Mouse (Mus musculus): ENCODE measurements around the gene Gpr33. TPM values are rescaled to one million over a fixed set of nuclear protein-coding genes. Genes with fewer than 3 reads are reported as not detected.

The Gpr33 gene
- polyA plus RNA-seq (2016; fragmentation: Nextera tagmentation; extraction: Ambion mirVana) = not detected in 2 replicates

- Histone ChIP-seq H3K4me1 (no peaks in the 10 kb centered on the region), H3K27me3 (ENCODE audit: low read depth, poor library complexity, severe bottlenecking) (no peaks in the 10 kb centered on the region), H3K36me3 (no peaks in the 10 kb centered on the region), H3K27ac (replicated peaks) (no peak within 1 kb of the TSS), H3K4me3 (no peak within 1 kb of the TSS), H3K9me3 (replicated peaks) (no peaks in the 10 kb centered on the region)
- no peak for DNase-seq (ENCODE audit: low spot score)
- 94% methylated on average over 3 of the region's 3 CpGs for WGBS
Measured at GRCm38 (mm10) chr12:52027963-52028362, at the start of gene Gpr33. Gpr33 (minus strand) TSS chr12:52028063.

- WGBS = 85% methylated on average over 2 of the region's 2 CpGs
- Histone ChIP-seq H3K36me3 (no peaks in the 10 kb centered on the region), H3K9me3 (replicated peaks) (no peaks in the 10 kb centered on the region), H3K4me3 (no peak overlapping the region), H3K27ac (replicated peaks) (no peak overlapping the region), H3K4me1 (peaks cover 8% of the 10 kb centered on the region), H3K27me3 (ENCODE audit: low read depth, poor library complexity, severe bottlenecking) (no peaks in the 10 kb centered on the region)
- no peak for DNase-seq (ENCODE audit: low spot score)
Measured at GRCm38 (mm10) chr12:52049324-52049723, 21.5 kb upstream of the Gpr33 start.

- Histone ChIP-seq H3K27ac (replicated peaks) (no peak overlapping the region), H3K36me3 (no peaks in the 10 kb centered on the region)
- WGBS = 91% methylated on average over 4 of the region's 4 CpGs
Measured at GRCm38 (mm10) chr12:52046371-52046770, 18.5 kb upstream of the Gpr33 start.

GRCm38 (mm10) chr12:52042818-52043336 lies 15.0 kb upstream of the Gpr33 start:
- Histone ChIP-seq H3K4me1 (no peaks in the 10 kb centered on the region), H3K27me3 (ENCODE audit: low read depth, poor library complexity, severe bottlenecking) (no peaks in the 10 kb centered on the region), H3K36me3 (no peaks in the 10 kb centered on the region), H3K4me3 (no peak overlapping the region), H3K27ac (replicated peaks) (no peak overlapping the region), H3K9me3 (replicated peaks) (no peaks in the 10 kb centered on the region)
- WGBS = 91% methylated on average over 10 of the region's 10 CpGs
- no peak for DNase-seq (ENCODE audit: low spot score)

More at GRCm38 (mm10) chr12:52046371-52046770, 18.5 kb upstream of the Gpr33 start:
- Histone ChIP-seq H3K27me3 (ENCODE audit: low read depth, poor library complexity, severe bottlenecking) (no peaks in the 10 kb centered on the region), H3K9me3 (replicated peaks) (no peaks in the 10 kb centered on the region), H3K4me3 (no peak overlapping the region), H3K4me1 (peaks cover 8% of the 10 kb centered on the region)
- DNase-seq (ENCODE audit: low spot score) = no peak

- H3K36me3 ChIP-seq = no peaks in the 10 kb centered on the region
- WGBS = 79% methylated on average over 3 of the region's 3 CpGs
- no peak for DNase-seq (ENCODE audit: low spot score)
- H3K4me1 ChIP-seq = peaks cover 9% of the 10 kb centered on the region
- H3K9me3 ChIP-seq (replicated peaks) = no peaks in the 10 kb centered on the region
- no peak overlapping the region for H3K27ac ChIP-seq (replicated peaks)
- H3K27me3 ChIP-seq (ENCODE audit: low read depth, poor library complexity, severe bottlenecking) = no peaks in the 10 kb centered on the region
- no peak overlapping the region for H3K4me3 ChIP-seq
Measured at GRCm38 (mm10) chr12:52038352-52038751, 10.5 kb upstream of the Gpr33 start.

- Histone ChIP-seq H3K4me3 (no peak overlapping the region), H3K27me3 (ENCODE audit: low read depth, poor library complexity, severe bottlenecking) (no peaks in the 10 kb centered on the region), H3K36me3 (no peaks in the 10 kb centered on the region), H3K4me1 (peaks cover 9% of the 10 kb centered on the region), H3K27ac (replicated peaks) (no peak overlapping the region), H3K9me3 (replicated peaks) (no peaks in the 10 kb centered on the region)
- no peak for DNase-seq (ENCODE audit: low spot score)
- WGBS = 98% methylated on average over 3 of the region's 3 CpGs
Measured at GRCm38 (mm10) chr12:52034956-52035355, 7.1 kb upstream of the Gpr33 start.

GRCm38 (mm10) chr12:52032276-52032675 lies 4.4 kb upstream of the Gpr33 start:
- Histone ChIP-seq H3K27ac (replicated peaks) (no peak overlapping the region), H3K4me3 (no peak overlapping the region), H3K9me3 (replicated peaks) (no peaks in the 10 kb centered on the region), H3K27me3 (ENCODE audit: low read depth, poor library complexity, severe bottlenecking) (no peaks in the 10 kb centered on the region), H3K36me3 (no peaks in the 10 kb centered on the region), H3K4me1 (peaks cover 9% of the 10 kb centered on the region)
- no peak for DNase-seq (ENCODE audit: low spot score)
- WGBS = 92% methylated on average over 6 of the region's 6 CpGs

GRCm38 (mm10) chr12:52014494-52015029 lies 13.3 kb downstream of the Gpr33 start:
- DNase-seq (ENCODE audit: low spot score) = no peak
- Histone ChIP-seq H3K4me1 (peaks cover 9% of the 10 kb centered on the region), H3K27ac (replicated peaks) (no peak overlapping the region), H3K9me3 (replicated peaks) (no peaks in the 10 kb centered on the region), H3K36me3 (no peaks in the 10 kb centered on the region), H3K27me3 (ENCODE audit: low read depth, poor library complexity, severe bottlenecking) (no peaks in the 10 kb centered on the region), H3K4me3 (no peak overlapping the region)
- WGBS = 94% methylated on average over 7 of the region's 7 CpGs

GRCm38 (mm10) chr12:52014044-52014443 lies 13.8 kb downstream of the Gpr33 start:
- no peak overlapping the region for H3K4me3 ChIP-seq
- no peaks in the 10 kb centered on the region for H3K36me3 ChIP-seq
- no peaks in the 10 kb centered on the region for H3K27me3 ChIP-seq (ENCODE audit: low read depth, poor library complexity, severe bottlenecking)
- peaks cover 13% of the 10 kb centered on the region for H3K4me1 ChIP-seq
- DNase-seq (ENCODE audit: low spot score) = no peak
- H3K27ac ChIP-seq (replicated peaks) = no peak overlapping the region
- WGBS = 86% methylated on average over 11 of the region's 11 CpGs
- no peaks in the 10 kb centered on the region for H3K9me3 ChIP-seq (replicated peaks)

- H3K27ac ChIP-seq (replicated peaks) = no peak overlapping the region
- no peaks in the 10 kb centered on the region for H3K9me3 ChIP-seq (replicated peaks)
- WGBS = 67% methylated on average over 9 of the region's 9 CpGs
- no peak for DNase-seq (ENCODE audit: low spot score)
- no peaks in the 10 kb centered on the region for H3K27me3 ChIP-seq (ENCODE audit: low read depth, poor library complexity, severe bottlenecking)
- peaks cover 15% of the 10 kb centered on the region for H3K4me1 ChIP-seq
- H3K4me3 ChIP-seq = no peak overlapping the region
- no peaks in the 10 kb centered on the region for H3K36me3 ChIP-seq
Measured at GRCm38 (mm10) chr12:52013274-52013673, 14.6 kb downstream of the Gpr33 start.

GRCm38 (mm10) chr12:52012159-52012558 lies 15.7 kb downstream of the Gpr33 start:
- H3K36me3 ChIP-seq = no peaks in the 10 kb centered on the region
- 90% methylated on average over 8 of the region's 8 CpGs for WGBS
- no peak for DNase-seq (ENCODE audit: low spot score)
- H3K9me3 ChIP-seq (replicated peaks) = no peaks in the 10 kb centered on the region
- no peaks in the 10 kb centered on the region for H3K27me3 ChIP-seq (ENCODE audit: low read depth, poor library complexity, severe bottlenecking)
- peak overlapping the region; percentile 61; the same call in 1 of the 2 replicates for H3K27ac ChIP-seq (replicated peaks)
- no peak overlapping the region for H3K4me3 ChIP-seq
- peaks cover 15% of the 10 kb centered on the region for H3K4me1 ChIP-seq

- Histone ChIP-seq H3K27me3 (ENCODE audit: low read depth, poor library complexity, severe bottlenecking) (no peaks in the 10 kb centered on the region), H3K4me3 (peak overlapping the region; percentile 30; the same call in 1 of the 2 replicates), H3K9me3 (replicated peaks) (no peaks in the 10 kb centered on the region), H3K36me3 (no peaks in the 10 kb centered on the region), H3K4me1 (peaks cover 19% of the 10 kb centered on the region), H3K27ac (replicated peaks) (peak overlapping the region; percentile 78; the same call in 1 of the 2 replicates)
- WGBS = 67% methylated on average over 2 of the region's 2 CpGs
- no peak for DNase-seq (ENCODE audit: low spot score)
Measured at GRCm38 (mm10) chr12:52010630-52010961, 17.3 kb downstream of the Gpr33 start.

GRCm38 (mm10) chr12:52009928-52010629 lies 17.8 kb downstream of the Gpr33 start:
- Histone ChIP-seq H3K4me3 (peak overlapping the region; percentile 30), H3K36me3 (no peaks in the 10 kb centered on the region), H3K27ac (replicated peaks) (peak overlapping the region; percentile 74), H3K4me1 (peaks cover 24% of the 10 kb centered on the region), H3K9me3 (replicated peaks) (no peaks in the 10 kb centered on the region), H3K27me3 (ENCODE audit: low read depth, poor library complexity, severe bottlenecking) (no peaks in the 10 kb centered on the region)
- peak; percentile 15 for DNase-seq (ENCODE audit: low spot score)
- 48% methylated on average over 15 of the region's 15 CpGs for WGBS
